Mouse (Mus musculus) neural tube, embryonic 14.5 days (tissue): ENCODE data around the gene Wdr35. TPM values are rescaled to one million over a fixed set of nuclear protein-coding genes. Genes with fewer than 3 reads are reported as not detected.

Source experiments
- ATAC-seq: fragments of 200-750 bp; cut with Nextera tagmentation; 2 replicates; pipeline ENCODE4 v1.8.0; 2017; ENCODE audit warnings: low read depth, mild to moderate bottlenecking, moderate TSS enrichment, moderate library complexity
- H3K27ac ChIP-seq: fragments of 300-500 bp; sonication (generic); 2 replicates; pipeline ENCODE4 v1.5.1; 2014; ENCODE audit warnings: low read depth, mild to moderate bottlenecking, control low read depth, low read length, moderate library complexity, mixed read lengths
- H3K27me3 ChIP-seq: fragments of 300-500 bp; sonication (generic); 2 replicates; pipeline ENCODE4 v1.6.1; 2014; ENCODE audit warnings: low read length; ENCODE audit not compliant: control insufficient read depth, insufficient read depth
- H3K36me3 ChIP-seq: fragments of 300-500 bp; sonication (generic); 2 replicates; pipeline ENCODE4 v1.6.1; 2014; ENCODE audit warnings: low read length, mixed read lengths; ENCODE audit not compliant: control insufficient read depth, insufficient read depth
- H3K4me1 ChIP-seq: fragments of 300-500 bp; sonication (generic); 2 replicates; pipeline ENCODE4 v1.6.1; 2014; ENCODE audit warnings: low read length; ENCODE audit not compliant: control insufficient read depth, insufficient read depth
- H3K4me2 ChIP-seq: fragments of 300-500 bp; sonication (generic); 2 replicates; pipeline ENCODE4 v1.6.1; 2014; ENCODE audit warnings: mild to moderate bottlenecking, low read depth, low read length, control low read depth
- H3K4me3 ChIP-seq: fragments of 300-500 bp; sonication (generic); 2 replicates; pipeline ENCODE4 v1.5.1; 2014; ENCODE audit warnings: low read depth, low read length, control low read depth, mixed read lengths
- H3K9ac ChIP-seq: fragments of 300-500 bp; sonication (generic); replicated peaks from 2 replicates; pipeline ENCODE4 v1.6.1; 2014; ENCODE audit warnings: low read depth, mild to moderate bottlenecking, control low read depth, low read length, mixed read lengths
- H3K9me3 ChIP-seq: fragments of 300-500 bp; sonication (generic); 2 replicates; pipeline ENCODE4 v1.6.1; 2016; ENCODE audit warnings: low read length; ENCODE audit not compliant: control insufficient read depth
- WGBS: fragments of 180-500 bp; shearing (Covaris S2); extraction: QIAGEN DNeasy Blood & Tissue Kit; methylation state at CpG from one replicate; pipeline ENCODE4 v1.1.7; 2014; 5-methylcytosine and 5-hydroxymethylcytosine counted together
- polyA plus RNA-seq: library from polyadenylated mRNA; unstranded; fragments of >200 nt; fragmentation: Nextera tagmentation; extraction: Ambion mirVana; gene quantifications from 2 replicates; pipeline ENCODE4 v1.2.1, GENCODE M21; 2014

Gene Wdr35
- polyA plus RNA-seq, 1 experiment from 2014 or later, result 19.6 TPM

GRCm38 (mm10) chr12:8975076-8975475 is 1.4 kb downstream of the Wdr35 start:
- no peaks in the 10 kb centered on the region for H3K4me1 ChIP-seq
- no peaks in the 10 kb centered on the region for H3K27me3 ChIP-seq
- H3K9me3 ChIP-seq, result no peaks in the 10 kb centered on the region
- no peak for ATAC-seq
- 87% methylated on average over 3 of the region's 3 CpGs for WGBS
- H3K4me3 ChIP-seq, result no peak overlapping the region
- peaks cover 6% of the 10 kb centered on the region for H3K36me3 ChIP-seq
- H3K27ac ChIP-seq, result no peak overlapping the region
- no peak overlapping the region for H3K4me2 ChIP-seq
- H3K9ac ChIP-seq, result no peak overlapping the region

DNA sequence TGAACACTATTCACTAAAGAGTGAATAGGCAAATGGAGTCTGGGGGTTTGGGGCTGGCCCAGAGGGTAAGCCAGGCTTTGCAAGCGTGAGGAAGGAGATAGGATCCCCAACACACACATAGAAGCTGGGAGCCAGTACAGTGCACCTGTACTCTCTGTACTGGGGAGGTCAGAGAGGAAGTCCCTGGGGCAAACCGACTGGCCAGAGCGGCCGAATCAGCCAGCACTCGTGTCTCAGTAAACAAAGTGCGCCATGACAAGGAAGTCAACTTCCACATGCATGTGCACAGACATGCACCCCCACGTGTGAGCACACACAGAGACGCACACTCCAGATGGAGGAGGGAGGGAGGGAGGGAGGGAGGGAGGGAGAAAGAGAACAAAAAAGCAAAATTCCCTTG is 19.5 kb downstream of the Wdr35 start:
- Histone ChIP-seq H3K36me3 (no peaks in the 10 kb centered on the region; the same call in 1 of the 2 replicates), H3K9ac (no peak overlapping the region), H3K4me1 (no peaks in the 10 kb centered on the region), H3K27ac (no peak overlapping the region), H3K4me2 (no peak overlapping the region), H3K27me3 (no peaks in the 10 kb centered on the region), H3K4me3 (no peak overlapping the region), H3K9me3 (no peaks in the 10 kb centered on the region)
- ATAC-seq, result no peak
- 80% methylated on average over 8 of the region's 8 CpGs for WGBS

- no peaks in the 10 kb centered on the region for H3K4me1 ChIP-seq
- no peak overlapping the region for H3K27ac ChIP-seq
- H3K9ac ChIP-seq, result no peak overlapping the region
- H3K4me3 ChIP-seq, result no peak overlapping the region
- WGBS, result 94% methylated on average over 4 of the region's 4 CpGs
- H3K36me3 ChIP-seq, result no peaks in the 10 kb centered on the region; the same call in 1 of the 2 replicates
- no peaks in the 10 kb centered on the region for H3K27me3 ChIP-seq
- no peak for ATAC-seq
- no peak overlapping the region for H3K4me2 ChIP-seq
- H3K9me3 ChIP-seq, result no peaks in the 10 kb centered on the region
Measured at GRCm38 (mm10) chr12:8998318-8998717, 24.6 kb downstream of the Wdr35 start.

- Histone ChIP-seq H3K36me3 (no peaks in the 10 kb centered on the region), H3K4me2 (no peak overlapping the region; the same call in 1 of the 2 replicates), H3K9me3 (no peaks in the 10 kb centered on the region), H3K4me1 (no peaks in the 10 kb centered on the region), H3K27me3 (no peaks in the 10 kb centered on the region), H3K9ac (no peak overlapping the region), H3K4me3 (no peak overlapping the region), H3K27ac (no peak overlapping the region)
- peak; percentile 71; the same call in 1 of the 2 replicates for ATAC-seq
- WGBS, result 12% methylated on average over 5 of the region's 5 CpGs
Measured at GRCm38 (mm10) chr12:9002038-9002648, 28.5 kb downstream of the Wdr35 start.

- no peaks in the 10 kb centered on the region for H3K4me1 ChIP-seq
- H3K36me3 ChIP-seq, result no peaks in the 10 kb centered on the region
- H3K4me2 ChIP-seq, result no peak overlapping the region
- H3K4me3 ChIP-seq, result no peak overlapping the region
- H3K9me3 ChIP-seq, result no peaks in the 10 kb centered on the region
- 60% methylated on average over 4 of the region's 4 CpGs for WGBS
- H3K27ac ChIP-seq, result no peak overlapping the region
- no peak overlapping the region for H3K9ac ChIP-seq
- ATAC-seq, result no peak
- no peaks in the 10 kb centered on the region for H3K27me3 ChIP-seq
Measured at GRCm38 (mm10) chr12:9007146-9007545, 33.5 kb downstream of the Wdr35 start.

DNA sequence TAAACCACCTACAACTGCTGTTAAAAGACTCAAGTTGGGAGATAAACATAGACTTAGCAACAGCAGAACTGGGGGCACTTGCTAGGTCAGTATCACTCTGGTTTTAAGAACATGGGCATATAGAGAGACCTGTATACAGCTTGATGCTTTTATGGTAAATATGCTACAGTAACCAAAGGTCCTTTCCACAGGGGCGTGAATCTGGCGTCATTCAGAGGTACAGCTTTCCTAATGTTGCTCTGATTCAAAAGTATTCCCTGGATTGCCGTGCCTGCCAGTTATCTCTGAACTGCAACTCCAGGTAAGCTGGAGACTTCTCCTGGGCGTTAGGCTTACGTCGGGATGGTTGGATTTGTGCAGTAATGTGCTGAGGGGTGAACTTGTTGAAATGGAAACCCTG is 34.1 kb downstream of the Wdr35 start:
- Histone ChIP-seq H3K36me3 (no peaks in the 10 kb centered on the region; the same call in 1 of the 2 replicates), H3K9me3 (no peaks in the 10 kb centered on the region), H3K27me3 (no peaks in the 10 kb centered on the region), H3K4me1 (no peaks in the 10 kb centered on the region), H3K4me2 (no peak overlapping the region), H3K9ac (no peak overlapping the region), H3K4me3 (no peak overlapping the region), H3K27ac (no peak overlapping the region)
- 95% methylated on average over 6 of the region's 6 CpGs for WGBS
- ATAC-seq, result no peak

DNA sequence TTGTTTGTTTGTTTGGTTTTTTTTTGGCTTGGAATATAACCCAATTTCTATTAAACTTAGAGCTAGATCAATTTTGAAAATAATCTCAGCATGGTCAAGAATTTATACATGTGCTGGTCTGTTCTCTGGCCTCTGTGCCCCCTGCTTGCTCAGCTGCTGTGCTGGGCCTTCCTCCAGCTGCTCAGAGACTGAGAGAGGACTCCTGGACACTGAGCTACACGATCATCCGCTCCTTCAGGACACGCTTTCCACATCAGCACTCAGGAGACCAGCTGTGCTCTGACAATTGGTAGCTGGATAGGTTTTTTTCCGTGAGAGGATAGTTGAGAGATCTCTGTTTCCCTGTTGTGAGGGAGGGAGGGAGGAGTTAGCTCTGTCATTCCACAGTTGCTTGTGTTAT is 36.6 kb downstream of the Wdr35 start:
- Histone ChIP-seq H3K9ac (no peak overlapping the region), H3K9me3 (no peaks in the 10 kb centered on the region), H3K4me2 (no peak overlapping the region), H3K27me3 (no peaks in the 10 kb centered on the region), H3K27ac (no peak overlapping the region), H3K36me3 (peaks cover 4% of the 10 kb centered on the region), H3K4me1 (no peaks in the 10 kb centered on the region), H3K4me3 (no peak overlapping the region)
- WGBS, result 72% methylated on average over 4 of the region's 4 CpGs
- no peak for ATAC-seq

GRCm38 (mm10) chr12:9016376-9016775 is 42.7 kb downstream of the Wdr35 start:
- no peaks in the 10 kb centered on the region for H3K27me3 ChIP-seq
- H3K4me3 ChIP-seq, result no peak overlapping the region
- H3K36me3 ChIP-seq, result peaks cover 9% of the 10 kb centered on the region
- H3K9ac ChIP-seq, result no peak overlapping the region
- no peaks in the 10 kb centered on the region for H3K9me3 ChIP-seq
- H3K4me2 ChIP-seq, result no peak overlapping the region
- no peaks in the 10 kb centered on the region for H3K4me1 ChIP-seq
- no peak overlapping the region for H3K27ac ChIP-seq
- 96% methylated on average over 9 of the region's 9 CpGs for WGBS
- ATAC-seq, result no peak

DNA sequence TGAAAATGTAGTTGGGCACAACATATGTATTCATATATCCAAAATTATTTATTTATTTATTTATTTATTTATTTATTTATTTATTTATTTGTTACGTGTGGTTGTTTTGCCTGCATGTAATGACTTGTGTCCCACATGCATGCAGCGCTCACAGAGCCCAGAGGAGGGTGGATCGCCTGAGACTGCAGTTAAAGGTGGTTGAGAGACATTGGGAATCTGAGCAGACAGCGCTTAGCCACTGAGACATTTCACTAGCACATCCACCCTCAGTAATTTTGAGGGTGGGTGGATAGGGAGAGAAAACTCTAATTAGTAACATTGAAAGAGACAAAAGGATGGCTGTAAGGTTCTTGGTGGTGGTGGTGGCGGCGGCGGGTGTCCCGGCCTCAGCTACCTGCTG is 46.7 kb downstream of the Wdr35 start:
- WGBS, result 93% methylated on average over 8 of the region's 8 CpGs
- no peaks in the 10 kb centered on the region for H3K27me3 ChIP-seq
- no peaks in the 10 kb centered on the region for H3K4me1 ChIP-seq
- no peak overlapping the region for H3K27ac ChIP-seq
- no peak overlapping the region for H3K9ac ChIP-seq
- H3K9me3 ChIP-seq, result no peaks in the 10 kb centered on the region
- no peak for ATAC-seq
- no peak overlapping the region for H3K4me3 ChIP-seq
- H3K4me2 ChIP-seq, result no peak overlapping the region
- 0 out of 2 replicates have a peak, but pooled peaks cover 5% of the 10 kb centered on the region for H3K36me3 ChIP-seq
